Mouse (Mus musculus): ENCODE results near the gene Dcpp3.
"Not testable (repeated sequence)": the region's sequence is repeated elsewhere in the genome, so short reads cannot be mapped to it uniquely, and the experiment has no call there.

Dcpp3 gene

GRCm38 (mm10) chr17:23917158-23917557, at the start of gene Dcpp3:
TSS of gene Dcpp3 (plus strand) at chr17:23917458.
- DNase-seq = not testable (repeated sequence)

- no peak for DNase-seq
Observed at GRCm38 (mm10) chr17:23867756-23868155, 49.5 kb upstream of the Dcpp3 start, which contains the start of gene Prss21. TSS of gene Prss21 (plus strand) at chr17:23868056.

DNA sequence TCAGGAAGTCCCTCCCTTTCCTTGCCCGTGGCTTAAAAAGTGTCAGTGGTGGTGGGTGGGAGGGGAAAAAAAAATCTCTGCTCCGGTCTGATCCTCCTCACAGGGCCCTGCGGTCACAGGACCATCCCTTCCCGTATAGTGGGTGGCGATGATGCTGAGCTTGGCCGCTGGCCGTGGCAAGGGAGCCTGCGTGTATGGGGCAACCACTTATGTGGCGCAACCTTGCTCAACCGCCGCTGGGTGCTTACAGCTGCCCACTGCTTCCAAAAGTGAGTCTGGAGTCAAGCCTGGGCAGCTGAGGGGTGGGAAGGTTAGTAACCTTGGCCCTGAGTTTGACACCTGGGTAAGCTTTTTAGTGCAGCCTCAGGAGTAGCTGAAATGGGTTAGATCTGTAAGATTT, 48.7 kb upstream of the Dcpp3 start:
- DNase-seq = peak; percentile 7

- peak; percentile 29 for DNase-seq
Observed at GRCm38 (mm10) chr17:23873884-23874856, 43.1 kb upstream of the Dcpp3 start.

- no peak for DNase-seq
Observed at GRCm38 (mm10) chr17:23876741-23877140, 40.5 kb upstream of the Dcpp3 start.

DNA sequence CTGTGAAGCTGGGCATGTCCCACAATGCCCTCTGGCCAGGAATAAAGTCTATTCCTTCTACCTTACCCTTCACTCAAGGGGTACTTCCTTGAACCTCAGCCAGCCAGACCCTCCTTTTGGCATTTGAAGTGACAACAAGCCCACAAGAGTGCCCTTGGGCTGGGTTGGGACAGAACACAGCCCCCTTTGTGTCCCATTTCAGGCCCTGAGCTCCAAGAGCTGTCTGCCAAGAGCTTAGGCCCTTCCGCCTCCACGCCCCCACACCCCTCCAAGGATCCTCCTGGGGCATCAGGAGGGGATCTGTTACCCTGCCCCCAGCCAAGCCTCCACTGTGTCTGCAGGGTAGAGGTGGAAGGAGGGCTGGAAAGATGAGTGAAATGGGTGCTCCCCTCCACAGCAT, 40.1 kb upstream of the Dcpp3 start:
- DNase-seq = no peak

GRCm38 (mm10) chr17:23880576-23880975, 36.7 kb upstream of the Dcpp3 start, which contains the start of the genes Dcpp1 and Dcpp2:
TSS of gene Dcpp1 (plus strand) at chr17:23880876.
TSS of gene Dcpp2 (plus strand) at chr17:23880880.
- not testable (repeated sequence) for DNase-seq

GRCm38 (mm10) chr17:23924531-23925007, 7.3 kb downstream of the Dcpp3 start:
- DNase-seq = peak; percentile 86

GRCm38 (mm10) chr17:23925090-23925493, 7.8 kb downstream of the Dcpp3 start:
- DNase-seq = peak; percentile 61

GRCm38 (mm10) chr17:23931157-23931556, 13.9 kb downstream of the Dcpp3 start:
- DNase-seq = no peak

DNA sequence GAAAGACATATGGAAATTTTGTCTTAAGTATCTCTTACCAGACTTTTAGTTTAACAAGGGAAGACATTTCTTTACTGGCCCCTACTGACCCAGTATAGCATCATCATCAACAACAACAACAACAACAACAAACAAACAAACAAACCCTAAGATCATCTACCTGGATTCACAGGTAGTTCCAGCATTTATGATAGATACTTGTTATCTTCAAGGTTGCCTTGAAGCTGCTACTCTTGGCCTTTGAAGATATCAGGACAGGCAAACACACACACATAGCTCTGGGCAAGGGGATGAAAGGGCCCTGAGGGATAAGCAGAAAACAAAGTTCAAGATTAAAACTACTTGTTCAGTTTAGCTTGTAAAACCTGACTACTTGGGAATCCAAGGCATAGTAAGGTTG, 24.1 kb downstream of the Dcpp3 start, which contains the start of gene Sbp:
Gene Sbp, plus strand, starts transcription at position 301 of the 400 bp plus-strand sequence.
- no peak for DNase-seq

DNA sequence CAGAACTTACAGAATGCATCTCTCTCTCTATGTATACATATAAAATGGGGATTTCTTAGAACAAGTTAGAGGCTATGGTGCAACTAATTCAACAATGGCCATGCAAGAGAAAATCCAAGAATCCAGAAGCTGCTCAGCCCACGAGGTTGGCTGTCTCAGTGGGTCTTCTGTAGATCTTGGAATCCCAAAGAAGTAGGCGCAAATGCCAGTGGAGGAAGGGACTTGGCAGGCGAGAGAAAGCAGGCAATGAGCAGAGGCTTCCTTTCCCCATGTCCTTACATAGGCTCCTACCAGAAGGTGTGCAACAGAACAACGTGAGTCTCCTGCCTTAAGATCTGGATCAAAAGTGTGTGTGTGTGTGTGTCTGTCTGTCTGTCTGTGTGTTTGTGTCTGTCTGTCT, 30.2 kb downstream of the Dcpp3 start:
- DNase-seq = not testable (repeated sequence)

- no peak for DNase-seq
Observed at GRCm38 (mm10) chr17:23949068-23949467, 31.8 kb downstream of the Dcpp3 start.

DNA sequence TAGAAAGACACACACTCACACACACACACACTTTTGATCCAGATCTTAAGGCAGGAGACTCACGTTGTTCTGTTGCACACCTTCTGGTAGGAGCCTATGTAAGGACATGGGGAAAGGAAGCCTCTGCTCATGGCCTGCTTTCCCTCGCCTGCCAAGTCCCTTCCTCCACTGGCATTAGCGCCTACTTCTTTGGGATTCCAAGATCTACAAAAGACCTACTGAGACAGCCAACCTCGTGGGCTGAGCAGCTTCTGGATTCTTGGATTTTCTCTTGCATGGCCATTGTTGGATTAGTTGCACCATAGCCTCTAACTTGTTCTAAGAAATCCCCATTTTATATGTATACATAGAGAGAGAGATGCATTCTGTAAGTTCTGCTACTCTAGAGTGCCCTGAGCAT, 33.6 kb downstream of the Dcpp3 start:
- DNase-seq = not testable (repeated sequence)

DNA sequence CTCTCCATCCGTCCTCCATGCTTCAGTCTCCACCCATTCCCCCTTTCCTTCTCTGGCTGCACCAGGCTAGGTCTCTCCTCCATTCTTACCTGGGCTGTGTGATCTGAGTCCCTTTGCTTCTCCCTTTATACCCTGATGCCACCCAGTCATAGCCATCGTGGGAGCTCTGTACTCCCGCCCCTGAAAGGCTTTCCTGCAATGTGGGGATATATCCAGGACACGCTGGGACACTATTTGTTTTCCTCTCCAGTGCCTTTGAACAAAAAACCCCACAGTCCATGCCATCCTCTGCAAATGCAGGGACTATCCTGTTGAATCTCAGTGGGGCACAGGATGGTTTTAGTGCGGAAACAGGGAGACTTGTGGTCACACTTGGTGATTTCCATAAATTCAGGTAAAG, 37.9 kb downstream of the Dcpp3 start, which contains the start of gene Sbpl:
Gene Sbpl, minus strand, starts transcription at position 101 of the 400 bp plus-strand sequence.
- no peak for DNase-seq

DNA sequence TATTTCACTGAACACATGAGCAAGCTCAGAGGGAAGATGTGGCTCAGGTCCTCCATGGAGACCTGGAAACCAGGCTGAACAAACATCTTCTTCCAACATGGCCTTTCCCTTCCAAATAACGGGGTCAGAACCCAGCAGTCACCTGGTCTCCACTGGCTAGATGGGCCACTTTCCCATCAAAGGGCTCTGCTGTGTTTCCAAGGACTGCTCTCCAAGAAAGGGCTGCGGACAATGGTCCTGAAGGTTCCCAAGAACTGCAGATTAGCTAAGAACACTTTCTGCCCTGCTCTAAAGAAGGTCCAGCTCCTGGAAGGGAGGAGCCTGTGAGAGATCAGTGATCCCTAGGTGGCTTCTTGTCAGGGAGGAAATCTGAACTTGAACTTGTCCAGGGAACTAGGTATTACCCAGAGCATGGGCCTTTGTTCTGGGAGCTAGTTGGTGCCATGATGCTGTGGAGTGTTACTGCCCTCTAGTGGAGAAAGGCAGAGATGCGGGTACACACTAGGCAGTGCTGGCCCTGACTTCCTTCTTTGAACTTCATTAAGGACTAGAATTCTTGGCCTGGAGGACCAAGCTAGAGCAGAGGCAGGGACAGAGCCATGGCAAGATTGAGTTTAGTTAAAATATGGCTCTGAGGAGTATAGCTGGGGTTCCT, 43.0 kb downstream of the Dcpp3 start:
- peak; percentile 66 for DNase-seq

GRCm38 (mm10) chr17:23961573-23962122, 44.4 kb downstream of the Dcpp3 start:
- DNase-seq = no peak

DNA sequence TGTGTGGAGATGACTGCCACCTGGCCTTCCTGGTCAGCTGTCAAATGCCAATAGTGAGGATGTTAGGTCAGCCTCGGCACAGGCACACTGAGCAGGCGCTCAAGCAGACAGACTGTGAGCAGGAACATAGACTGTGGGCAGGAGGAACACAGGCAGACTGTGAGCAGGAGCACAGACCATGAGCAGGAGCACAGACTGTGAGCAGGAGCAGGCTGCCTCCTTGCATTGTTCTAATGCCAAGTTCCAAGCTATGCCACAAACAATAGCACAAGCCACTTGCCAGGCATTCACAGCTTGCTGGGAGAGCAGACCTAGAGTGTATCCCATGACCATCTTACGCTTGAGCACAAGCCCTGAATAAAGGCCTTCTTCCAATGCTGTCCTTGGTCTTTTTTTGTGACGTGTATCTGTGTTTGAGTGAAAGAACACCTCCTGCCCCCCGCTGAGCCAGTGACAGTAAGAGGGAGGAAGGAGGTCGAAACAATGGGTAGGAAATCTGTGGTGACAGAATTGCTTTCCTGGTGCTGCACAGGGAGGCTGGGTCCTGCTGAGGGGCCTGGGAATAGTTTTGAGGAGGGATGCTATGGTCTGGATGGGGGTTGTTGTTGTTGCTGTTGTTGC, 48.7 kb downstream of the Dcpp3 start:
- no peak for DNase-seq

- no peak for DNase-seq
Observed at GRCm38 (mm10) chr17:23966658-23967401, 49.6 kb downstream of the Dcpp3 start.

- no peak for DNase-seq
Observed at GRCm38 (mm10) chr17:23968780-23969179, 51.5 kb downstream of the Dcpp3 start.
